Mouse (Mus musculus) Patski (cell line): Measurements from ENCODE around the gene Fignl2. TPM values are rescaled to one million over a fixed set of nuclear protein-coding genes. Genes with fewer than 3 reads are reported as not detected.

ENCODE experiments used
- ATAC-seq: fragments of 100-300 bp; one replicate; pipeline ENCODE4 v1.8.0; 2021
- CTCF ChIA-PET: fragments of 350-600 bp; sonication (Branson Sonifier 250); formaldehyde crosslinking; loops from one replicate; lab custom pipeline; 2022; ENCODE audit warnings: inconsistent platforms; lab: Charles Lee
- POLR2A ChIA-PET: fragments of 350-600 bp; sonication (Branson Sonifier 250); formaldehyde crosslinking; loops from one replicate; lab custom pipeline; 2022; ENCODE audit warnings: antibody characterized with exemption, inconsistent platforms; lab: Charles Lee
- DNase-seq: peaks from one replicate; pipeline ENCODE4 v3.0.0-alpha.2; 2011; ENCODE audit warnings: low read depth, low spot score
- H3K27me3 ChIP-seq: fragments of 371-371 bp; one replicate; pipeline ENCODE4 v1.5.1; 2021
- CTCF ChIP-seq: fragments of 100-300 bp; IDR thresholded peaks from one replicate; pipeline ENCODE4 v1.5.1; 2021
- in situ Hi-C: fragments of 300-500 bp; cut with MboI; formaldehyde crosslinking; loops from 3 replicates; pipeline ENCODE4 v1.11.1; 2018; ENCODE audit warnings: low pct_unique_long_range_greater_than_20kb, mixed read lengths
- polyA plus RNA-seq: library from polyadenylated mRNA; unstranded; gene quantifications from one replicate; pipeline ENCODE4 v1.2.3, GENCODE M21; 2021

Fignl2 gene
- polyA plus RNA-seq, 1 experiment from 2014 or later, result 5.7 TPM

- TF ChIP-seq CTCF, result no peak
- in situ Hi-C loops, result no loop called here
- CTCF ChIA-PET, result no interaction called here
- POLR2A ChIA-PET, result interaction anchor here (0.6 kb wide), 1 partner anchor 1399 kb away, joined by 5 read pairs; no protein-coding TSS in a partner anchor
- DNase-seq, result no peak
- no peaks in the 10 kb centered on the region for H3K27me3 ChIP-seq
- ATAC-seq, result no peak
Observed at GRCm38 (mm10) chr15:101092829-101093648, 14.7 kb upstream of the Fignl2 start.

- ChIA-PET POLR2A (interaction anchor here (0.6 to 0.7 kb wide), 2 partner anchors 24 to 1400 kb away, joined by 3 to 5 read pairs; no protein-coding TSS in a partner anchor), CTCF (no interaction called here)
- no peaks in the 10 kb centered on the region for H3K27me3 ChIP-seq
- TF ChIP-seq CTCF, result no peak
- in situ Hi-C loops, result no loop called here
- DNase-seq (no peak), ATAC-seq (no peak)
Observed at GRCm38 (mm10) chr15:101092121-101092828, 13.9 kb upstream of the Fignl2 start.

DNA sequence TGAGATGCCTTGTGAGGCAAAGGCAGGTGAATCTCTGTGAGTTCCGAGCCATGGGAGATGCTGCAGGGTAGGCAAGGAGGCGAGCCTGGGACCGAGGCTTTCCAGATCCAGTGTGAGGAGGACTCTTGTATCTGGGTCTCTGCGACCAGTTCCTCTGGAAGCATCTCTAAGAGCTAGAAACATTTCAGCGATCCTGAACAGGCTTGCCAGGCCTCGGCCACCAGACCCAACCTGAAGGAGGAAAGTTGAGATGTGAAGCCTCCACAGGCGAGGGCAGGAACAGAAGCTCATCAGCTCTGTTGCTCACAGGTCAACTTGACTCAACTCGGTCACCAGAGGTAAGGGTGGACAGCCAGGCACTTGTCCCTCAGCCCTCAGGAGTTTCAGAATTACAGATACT, 13.2 kb upstream of the Fignl2 start:
- ChIA-PET POLR2A (interaction anchor here (0.7 kb wide), 1 partner anchor 24 kb away, joined by 3 read pairs; no protein-coding TSS in a partner anchor), CTCF (no interaction called here)
- H3K27me3 ChIP-seq, result no peaks in the 10 kb centered on the region
- ATAC-seq, result no peak
- no peak for TF ChIP-seq CTCF
- in situ Hi-C loops, result no loop called here
- DNase-seq, result no peak

- ChIA-PET POLR2A (interaction anchor here (0.6 kb wide), 1 partner anchor 12 kb away, joined by 3 read pairs; no protein-coding TSS in a partner anchor), CTCF (no interaction called here)
- H3K27me3 ChIP-seq, result no peaks in the 10 kb centered on the region
- no peak for DNase-seq
- no peak for ATAC-seq
- no peak for TF ChIP-seq CTCF
- in situ Hi-C loops, result no loop called here
Observed at GRCm38 (mm10) chr15:101088291-101088690, 9.9 kb upstream of the Fignl2 start.

GRCm38 (mm10) chr15:101086956-101087355, 8.6 kb upstream of the Fignl2 start:
- no peak for TF ChIP-seq CTCF
- ATAC-seq (peak; percentile 72), DNase-seq (peak; percentile 89)
- POLR2A ChIA-PET, result interaction anchor here (0.5 to 0.6 kb wide), 2 partner anchors 224 to 627 kb away, joined by 3 read pairs; no protein-coding TSS in a partner anchor
- CTCF ChIA-PET, result no interaction called here
- no peaks in the 10 kb centered on the region for H3K27me3 ChIP-seq
- in situ Hi-C loops, result no loop called here

- POLR2A ChIA-PET, result no interaction called here
- in situ Hi-C loops, result no loop called here
- no peak for DNase-seq
Observed at GRCm38 (mm10) chr15:101086451-101086850, 8.1 kb upstream of the Fignl2 start.

DNA sequence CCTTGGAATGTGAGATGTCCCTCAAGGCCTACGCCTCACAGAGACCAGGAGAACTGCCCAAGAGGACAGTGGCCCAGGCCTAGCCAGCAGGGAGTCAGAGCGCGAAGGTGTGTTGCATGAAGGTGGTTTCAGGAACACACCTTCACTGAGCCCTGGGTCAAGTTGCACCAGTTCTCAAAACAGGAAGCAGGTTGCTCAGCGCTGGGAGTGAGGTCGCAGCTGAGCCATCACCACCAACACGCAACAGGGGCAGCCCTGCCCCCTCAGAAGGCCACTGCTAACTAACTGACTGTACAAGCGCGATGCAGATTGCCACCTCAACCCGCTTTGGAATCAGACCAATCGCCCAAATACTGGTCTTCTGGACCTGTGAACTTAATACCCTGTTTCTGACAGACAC, 6.1 kb upstream of the Fignl2 start:
- POLR2A ChIA-PET, result no interaction called here
- TF ChIP-seq CTCF, result no peak
- DNase-seq (no peak), ATAC-seq (no peak)
- no peaks in the 10 kb centered on the region for H3K27me3 ChIP-seq
- in situ Hi-C loops, result no loop called here
- CTCF ChIA-PET, result no interaction called here

More at GRCm38 (mm10) chr15:101086451-101086850, 8.1 kb upstream of the Fignl2 start:
- ATAC-seq, result no peak
- no peaks in the 10 kb centered on the region for H3K27me3 ChIP-seq
- no peak for TF ChIP-seq CTCF
- CTCF ChIA-PET, result no interaction called here

- no peak for ATAC-seq
- no peak for TF ChIP-seq CTCF
- no peaks in the 10 kb centered on the region for H3K27me3 ChIP-seq
- CTCF ChIA-PET, result no interaction called here
- POLR2A ChIA-PET, result no interaction called here
- DNase-seq, result no peak
- in situ Hi-C loops, result no loop called here
Observed at GRCm38 (mm10) chr15:101082236-101082635, 3.9 kb upstream of the Fignl2 start.

GRCm38 (mm10) chr15:101081035-101081548, 2.7 kb upstream of the Fignl2 start:
- ChIA-PET POLR2A (no interaction called here), CTCF (no interaction called here)
- in situ Hi-C loops, result no loop called here
- ATAC-seq (no peak), DNase-seq (no peak)
- no peaks in the 10 kb centered on the region for H3K27me3 ChIP-seq
- TF ChIP-seq CTCF, result no peak

GRCm38 (mm10) chr15:101080031-101080520, 1.7 kb upstream of the Fignl2 start:
- DNase-seq, result no peak
- no peak for TF ChIP-seq CTCF
- ATAC-seq, result no peak
- in situ Hi-C loops, result no loop called here
- CTCF ChIA-PET, result no interaction called here
- POLR2A ChIA-PET, result interaction anchor here (0.6 kb wide), 1 partner anchor 12 kb away, joined by 3 read pairs; no protein-coding TSS in a partner anchor
- no peaks in the 10 kb centered on the region for H3K27me3 ChIP-seq
